Mouse (Mus musculus) stomach, embryonic 16.5 days (tissue): ENCODE measurements around the gene Tdp1. TPM values are rescaled to one million over a fixed set of nuclear protein-coding genes. Genes with fewer than 3 reads are reported as not detected.

Experiments
- ATAC-seq: fragments of 200-750 bp; cut with Nextera tagmentation; 2 replicates; pipeline ENCODE4 v1.8.0; 2017; ENCODE audit warnings: moderate number of reproducible peaks, moderate TSS enrichment; ENCODE audit not compliant: insufficient read depth, low FRiP score
- H3K27ac ChIP-seq: fragments of 300-500 bp; sonication (generic); 2 replicates; pipeline ENCODE4 v1.5.1; 2014; ENCODE audit warnings: low read length
- H3K27me3 ChIP-seq: fragments of 300-500 bp; sonication (generic); 2 replicates; pipeline ENCODE4 v1.6.1; 2014; ENCODE audit warnings: low read length, control low read depth, mixed read lengths; ENCODE audit not compliant: control insufficient read depth, insufficient read depth
- H3K36me3 ChIP-seq: fragments of 300-500 bp; sonication (generic); 2 replicates; pipeline ENCODE4 v1.6.1; 2014; ENCODE audit warnings: low read length; ENCODE audit not compliant: control insufficient read depth, insufficient read depth
- H3K4me1 ChIP-seq: fragments of 300-500 bp; sonication (generic); 2 replicates; pipeline ENCODE4 v1.6.1; 2014; ENCODE audit warnings: low read length, control low read depth, mixed read lengths; ENCODE audit not compliant: control insufficient read depth, insufficient read depth
- H3K4me2 ChIP-seq: fragments of 300-500 bp; sonication (generic); 2 replicates; pipeline ENCODE4 v1.6.1; 2014; ENCODE audit warnings: low read depth, low read length, mixed read lengths
- H3K4me3 ChIP-seq: fragments of 300-500 bp; sonication (generic); replicated peaks from 2 replicates; pipeline ENCODE4 v1.5.1; 2014; ENCODE audit warnings: mild to moderate bottlenecking, low read length
- H3K9ac ChIP-seq: fragments of 300-500 bp; sonication (generic); 2 replicates; pipeline ENCODE4 v1.6.1; 2014; ENCODE audit warnings: low read length
- H3K9me3 ChIP-seq: fragments of 300-500 bp; sonication (generic); replicated peaks from 2 replicates; pipeline ENCODE4 v1.6.1; 2016; ENCODE audit warnings: low read length, control low read depth; ENCODE audit not compliant: control insufficient read depth
- WGBS: fragments of 180-500 bp; shearing (Covaris S2); extraction: QIAGEN DNeasy Blood & Tissue Kit; methylation state at CpG from one replicate; pipeline ENCODE4 v1.1.7; 2014; 5-methylcytosine and 5-hydroxymethylcytosine counted together
- polyA plus RNA-seq: library from polyadenylated mRNA; unstranded; fragments of >200 nt; fragmentation: Nextera tagmentation; extraction: Ambion mirVana; gene quantifications from 2 replicates; pipeline ENCODE4 v1.2.1, GENCODE M21; 2015

Tdp1 gene
- polyA plus RNA-seq, 1 experiment from 2014 or later, result 45.4 TPM

DNA sequence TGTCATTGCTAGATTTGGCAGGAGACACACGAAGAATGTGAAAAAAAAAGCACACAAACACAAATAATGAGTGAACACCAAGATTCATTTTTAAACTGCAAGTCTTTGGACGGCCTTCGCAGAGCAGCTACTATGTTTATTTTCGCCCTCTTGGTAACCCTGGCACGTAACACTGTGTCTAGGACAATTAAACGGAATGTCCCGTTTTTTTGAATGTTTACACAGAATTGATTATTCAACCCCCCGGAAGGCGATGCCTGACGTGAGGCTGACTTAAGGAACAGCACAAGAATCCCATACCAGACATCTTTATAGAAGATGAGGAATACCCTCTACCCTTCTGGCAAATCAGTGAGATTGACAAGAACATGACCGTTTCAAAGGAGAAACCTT lies 608 bp upstream of the Tdp1 start:
- no peaks in the 10 kb centered on the region for H3K36me3 ChIP-seq
- H3K4me1 ChIP-seq, result peaks cover 12% of the 10 kb centered on the region; the same call in 1 of the 2 replicates
- H3K4me3 ChIP-seq, result peak overlapping the region; percentile 84
- no peaks in the 10 kb centered on the region for H3K9me3 ChIP-seq
- ATAC-seq, result peak; percentile 20; the same call in 1 of the 2 replicates
- H3K27ac ChIP-seq, result peak overlapping the region; percentile 85
- no peaks in the 10 kb centered on the region for H3K27me3 ChIP-seq
- H3K4me2 ChIP-seq, result peak overlapping the region; percentile 81
- H3K9ac ChIP-seq, result peak overlapping the region; percentile 90
- 0% methylated on average over 11 of the region's 11 CpGs for WGBS

DNA sequence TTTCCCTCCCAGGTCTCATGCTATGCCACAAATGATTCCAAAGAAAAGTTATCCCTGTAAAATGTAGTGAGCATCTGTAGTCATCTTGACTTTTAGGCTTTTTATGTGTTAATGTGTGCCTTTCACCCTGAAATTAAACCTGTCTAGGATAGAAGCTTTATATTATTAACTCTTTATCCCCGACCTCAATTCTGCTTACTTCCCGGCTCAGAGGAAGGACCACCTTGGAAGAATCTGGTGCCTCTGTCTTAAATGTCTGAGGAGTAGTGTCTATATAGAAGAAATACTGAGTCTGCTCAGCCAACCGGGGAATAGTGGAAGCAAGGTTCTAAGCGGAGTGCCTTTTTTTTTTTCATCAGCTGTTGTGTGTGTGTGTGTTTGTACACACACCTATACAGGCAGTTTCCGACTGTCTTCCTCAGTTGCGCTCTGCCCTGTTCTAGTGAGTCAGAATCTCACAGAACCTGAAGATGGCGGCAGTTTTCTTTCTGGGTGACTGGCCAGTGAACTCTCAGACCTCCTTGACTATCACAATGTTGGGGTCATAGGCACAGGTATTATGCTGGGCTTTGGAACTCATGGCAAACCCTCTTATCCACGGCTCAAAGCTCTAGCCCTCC lies 1.1 kb downstream of the Tdp1 start:
- no peak for ATAC-seq
- 45% methylated on average over 8 of the region's 8 CpGs for WGBS
- Histone ChIP-seq H3K4me2 (peak overlapping the region; percentile 79), H3K9me3 (no peaks in the 10 kb centered on the region), H3K9ac (peak overlapping the region; percentile 90), H3K4me1 (peaks cover 12% of the 10 kb centered on the region; the same call in 1 of the 2 replicates), H3K36me3 (no peaks in the 10 kb centered on the region), H3K4me3 (peak overlapping the region; percentile 84), H3K27me3 (no peaks in the 10 kb centered on the region), H3K27ac (0 out of 2 replicates have a peak overlapping the region, but pooled peaks have one; percentile 72)

DNA sequence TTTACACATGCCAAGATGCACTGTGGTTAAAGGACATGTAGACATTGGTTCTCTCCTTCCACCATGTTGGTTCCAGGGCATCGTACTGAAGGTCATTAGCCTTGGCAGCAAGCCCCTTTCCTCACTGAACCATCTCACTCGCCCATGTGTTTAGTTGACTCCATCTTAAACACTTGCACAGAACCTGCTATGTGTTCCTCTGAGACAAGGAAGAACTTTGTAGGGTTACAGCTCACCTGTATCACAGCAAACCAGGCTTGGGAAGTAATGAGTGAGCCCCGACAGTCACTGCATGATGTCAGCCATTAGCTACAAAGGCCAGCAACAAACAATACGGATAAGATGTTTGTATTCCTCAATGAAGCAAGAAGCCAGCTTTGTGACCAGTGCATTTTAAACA lies 13.5 kb downstream of the Tdp1 start:
- H3K9ac ChIP-seq, result no peak overlapping the region
- no peak for ATAC-seq
- no peak overlapping the region for H3K4me3 ChIP-seq
- no peaks in the 10 kb centered on the region; the same call in 1 of the 2 replicates for H3K36me3 ChIP-seq
- no peak overlapping the region for H3K4me2 ChIP-seq
- H3K4me1 ChIP-seq, result no peaks in the 10 kb centered on the region
- H3K9me3 ChIP-seq, result no peaks in the 10 kb centered on the region
- 80% methylated on average over 4 of the region's 4 CpGs for WGBS
- H3K27ac ChIP-seq, result no peak overlapping the region
- no peaks in the 10 kb centered on the region for H3K27me3 ChIP-seq

DNA sequence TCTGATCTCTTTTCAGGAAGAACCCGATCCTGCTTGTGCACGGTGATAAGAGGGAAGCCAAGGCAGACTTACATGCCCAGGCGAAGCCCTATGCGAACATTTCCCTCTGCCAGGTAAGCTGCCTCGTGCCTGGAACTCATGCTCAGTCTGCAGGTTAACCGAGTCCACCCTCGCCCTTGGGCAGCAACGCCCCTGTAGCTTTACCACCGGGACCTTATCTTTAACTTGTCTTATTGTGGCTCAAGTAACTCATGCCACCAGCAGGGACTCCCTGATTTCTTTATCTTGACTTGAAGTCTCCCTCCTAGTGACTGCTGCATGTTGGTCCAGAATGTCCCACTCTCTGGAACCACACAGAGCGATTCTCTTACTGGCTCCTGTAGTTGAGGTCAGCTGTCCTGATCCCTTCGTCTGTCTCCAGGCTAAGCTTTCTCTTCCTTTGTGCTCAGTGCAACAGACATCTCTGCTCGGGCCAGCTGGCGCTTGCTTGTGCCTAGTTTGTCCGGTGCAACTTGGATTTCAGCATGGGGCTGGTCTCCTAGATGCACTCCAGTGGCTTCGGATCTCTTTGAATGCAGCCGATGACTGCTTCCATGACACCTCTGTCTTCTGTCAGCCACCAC lies 14.0 kb downstream of the Tdp1 start:
- Histone ChIP-seq H3K4me2 (no peak overlapping the region), H3K36me3 (no peaks in the 10 kb centered on the region; the same call in 1 of the 2 replicates), H3K4me1 (no peaks in the 10 kb centered on the region), H3K4me3 (no peak overlapping the region), H3K27ac (no peak overlapping the region), H3K27me3 (no peaks in the 10 kb centered on the region), H3K9ac (no peak overlapping the region), H3K9me3 (no peaks in the 10 kb centered on the region)
- no peak for ATAC-seq
- WGBS, result 81% methylated on average over 16 of the region's 16 CpGs

DNA sequence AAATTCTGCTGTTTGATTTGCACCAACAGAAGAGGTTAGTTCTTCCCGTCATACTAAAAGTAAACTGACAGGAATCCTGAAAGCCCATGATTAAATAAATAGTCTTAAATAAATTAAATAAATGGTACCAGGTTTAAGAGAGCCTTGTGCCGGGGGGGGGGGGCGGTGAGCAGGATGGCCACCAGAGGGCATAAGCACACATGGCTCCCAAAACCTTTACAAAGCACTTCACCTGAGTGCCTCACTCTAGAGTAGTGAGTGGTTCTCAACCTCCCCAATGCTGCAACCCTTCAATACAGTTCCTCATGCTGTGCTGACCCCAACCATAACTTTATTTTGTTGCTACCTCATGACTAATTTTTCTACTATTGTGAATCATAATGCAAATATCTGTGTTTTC lies 15.7 kb downstream of the Tdp1 start:
- Histone ChIP-seq H3K27ac (no peak overlapping the region), H3K4me2 (no peak overlapping the region), H3K9me3 (no peaks in the 10 kb centered on the region), H3K4me3 (no peak overlapping the region), H3K27me3 (no peaks in the 10 kb centered on the region), H3K36me3 (no peaks in the 10 kb centered on the region; the same call in 1 of the 2 replicates), H3K4me1 (no peaks in the 10 kb centered on the region), H3K9ac (no peak overlapping the region)
- ATAC-seq, result no peak
- 50% methylated on average over 1 of the region's 3 CpGs for WGBS

DNA sequence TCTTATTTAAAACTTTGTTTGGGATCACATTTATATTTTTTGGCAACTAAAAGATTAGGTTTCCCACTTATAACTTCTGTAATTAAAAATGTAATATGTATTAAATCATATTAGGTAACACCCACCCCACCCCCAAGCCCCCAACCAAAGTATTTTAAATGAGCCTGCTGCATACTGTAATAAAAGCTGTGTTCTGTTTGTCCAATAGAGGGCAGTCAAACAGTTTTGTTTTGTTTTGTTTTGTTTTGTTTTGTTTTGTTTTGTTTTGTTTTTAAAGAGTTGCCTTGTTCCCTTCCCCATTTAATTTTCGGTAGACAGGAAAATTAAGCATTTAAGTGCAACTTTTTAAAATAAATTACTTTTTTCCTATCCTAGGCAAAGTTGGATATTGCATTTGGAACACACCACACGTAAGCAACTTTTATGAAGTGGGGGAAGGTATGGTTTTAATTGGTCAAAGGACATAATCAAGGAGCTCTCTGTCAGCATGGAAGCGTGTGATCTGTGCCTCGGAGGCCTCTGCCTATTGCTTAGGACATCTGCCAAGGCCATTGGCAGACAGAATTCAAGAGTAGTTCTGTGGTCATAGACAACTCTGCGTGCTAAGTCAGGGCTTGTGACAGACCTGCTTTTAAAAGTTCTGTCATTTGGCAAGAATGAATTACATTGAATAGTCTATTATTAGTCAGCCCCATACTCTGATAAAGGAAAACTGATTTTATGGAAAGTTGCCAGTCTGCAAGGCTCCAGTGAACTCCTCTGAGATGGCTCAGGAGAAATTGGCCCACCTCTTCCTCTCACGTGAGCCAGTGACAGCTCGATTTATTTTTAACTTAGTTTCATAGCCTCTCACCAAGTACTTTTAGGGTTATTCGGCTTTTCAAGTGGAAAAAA lies 17.9 kb downstream of the Tdp1 start:
- Histone ChIP-seq H3K27ac (no peak overlapping the region), H3K4me3 (no peak overlapping the region), H3K4me2 (no peak overlapping the region), H3K27me3 (no peaks in the 10 kb centered on the region), H3K4me1 (no peaks in the 10 kb centered on the region), H3K36me3 (no peaks in the 10 kb centered on the region), H3K9ac (no peak overlapping the region), H3K9me3 (no peaks in the 10 kb centered on the region)
- WGBS, result 74% methylated on average over 8 of the region's 8 CpGs
- ATAC-seq, result no peak

DNA sequence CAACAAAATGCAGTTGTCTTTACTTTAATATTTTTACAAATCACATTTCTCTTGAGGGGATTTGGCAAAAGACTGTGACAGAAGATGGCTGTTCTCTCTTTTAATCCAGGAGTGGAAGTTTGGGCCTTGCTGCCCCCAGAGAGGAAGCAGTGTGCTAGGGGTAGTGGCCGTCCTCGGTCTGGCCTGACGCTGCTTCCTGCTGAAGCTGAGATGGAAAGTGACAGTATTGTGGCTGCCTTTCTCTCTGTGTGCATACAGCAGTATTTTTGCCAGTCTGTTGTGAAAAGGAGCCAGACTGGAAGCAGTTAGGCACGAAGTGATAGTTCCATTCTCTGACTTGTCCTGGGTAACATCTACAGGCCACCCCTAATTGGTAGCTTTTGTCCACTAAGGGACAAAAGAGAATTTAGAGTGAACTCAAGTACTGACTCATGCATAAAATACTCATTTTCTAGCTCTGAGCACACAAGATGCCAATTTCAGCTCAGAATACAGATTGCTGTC lies 18.6 kb downstream of the Tdp1 start:
- Histone ChIP-seq H3K9ac (no peak overlapping the region), H3K4me3 (no peak overlapping the region), H3K4me1 (no peaks in the 10 kb centered on the region), H3K36me3 (no peaks in the 10 kb centered on the region), H3K9me3 (no peaks in the 10 kb centered on the region), H3K27me3 (no peaks in the 10 kb centered on the region), H3K27ac (no peak overlapping the region), H3K4me2 (no peak overlapping the region)
- WGBS, result 89% methylated on average over 4 of the region's 4 CpGs
- ATAC-seq, result no peak

DNA sequence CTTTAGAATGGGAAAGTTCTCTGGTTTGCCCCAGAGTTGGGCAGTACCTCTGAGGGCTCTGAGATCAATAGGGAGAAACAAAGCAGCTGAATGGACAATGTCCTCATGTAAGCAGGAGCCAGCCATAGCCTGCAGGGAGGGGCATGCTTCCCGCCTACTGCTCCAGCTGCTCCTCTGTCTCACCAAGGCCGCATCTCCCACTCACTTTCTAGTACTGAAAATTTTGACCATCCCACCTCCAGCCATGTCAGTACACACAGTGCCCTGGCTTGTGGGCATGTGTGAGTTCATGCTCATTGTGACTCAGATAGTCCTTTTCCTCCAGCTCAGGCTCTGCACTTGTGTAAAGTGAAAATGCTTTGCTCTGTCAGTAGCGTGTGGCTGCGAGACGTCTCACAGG lies 20.2 kb downstream of the Tdp1 start:
- Histone ChIP-seq H3K27me3 (no peaks in the 10 kb centered on the region), H3K9ac (no peak overlapping the region), H3K4me2 (no peak overlapping the region), H3K36me3 (no peaks in the 10 kb centered on the region), H3K9me3 (no peaks in the 10 kb centered on the region), H3K4me3 (no peak overlapping the region), H3K27ac (no peak overlapping the region), H3K4me1 (no peaks in the 10 kb centered on the region)
- 92% methylated on average over 5 of the region's 5 CpGs for WGBS
- no peak for ATAC-seq

DNA sequence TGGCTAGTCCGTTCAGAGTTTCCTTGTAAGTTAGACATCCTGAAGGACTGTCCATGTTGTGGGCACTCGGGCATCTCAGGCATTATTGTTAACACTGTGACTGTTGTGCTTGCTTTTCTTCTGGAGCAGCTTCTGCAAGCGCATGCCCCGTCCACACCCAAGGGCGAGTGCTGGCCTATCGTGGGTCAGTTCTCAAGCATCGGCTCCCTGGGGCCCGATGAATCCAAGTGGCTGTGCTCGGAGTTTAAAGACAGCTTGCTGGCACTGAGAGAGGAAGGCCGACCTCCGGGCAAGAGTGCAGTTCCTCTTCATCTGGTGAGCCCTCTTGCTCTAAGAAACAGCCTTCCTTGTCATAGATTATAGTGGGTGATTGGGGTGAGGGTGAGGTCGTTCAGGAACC lies 27.1 kb downstream of the Tdp1 start:
- WGBS, result 89% methylated on average over 12 of the region's 12 CpGs
- Histone ChIP-seq H3K4me2 (no peak overlapping the region), H3K27me3 (no peaks in the 10 kb centered on the region), H3K36me3 (0 out of 2 replicates have a peak, but pooled peaks cover 2% of the 10 kb centered on the region), H3K9me3 (no peaks in the 10 kb centered on the region), H3K4me3 (no peak overlapping the region), H3K27ac (no peak overlapping the region), H3K4me1 (0 out of 2 replicates have a peak, but pooled peaks cover 3% of the 10 kb centered on the region), H3K9ac (no peak overlapping the region)
- no peak for ATAC-seq
